Mouse (Mus musculus) MEL (cell line): ENCODE data around the gene Snx3. TPM values are rescaled to one million over a fixed set of nuclear protein-coding genes. Genes with fewer than 3 reads are reported as not detected.

Experiments used
- DNase-seq: peaks from one replicate; pipeline ENCODE4 v3.0.0; 2011; ENCODE audit warnings: low read depth, low spot score
- H3K27ac ChIP-seq: 2 replicates; pipeline ENCODE4 v1.5.1; 2012; ENCODE audit warnings: low read depth, mild to moderate bottlenecking, control low read depth, low read length, moderate library complexity; ENCODE audit not compliant: control insufficient read depth
- H3K27me3 ChIP-seq, 2 experiments: fragments of 150-350 bp in 1 of 2; sonication (generic) in 1 of 2; 2 replicates each; pipeline ENCODE4 v1.6.1; 2012; ENCODE audit warnings: low read length in 2 of 2, mild to moderate bottlenecking in 2 of 2, improper control_type of control experiment in 1 of 2, moderate library complexity in 1 of 2; ENCODE audit not compliant: insufficient read depth in 2 of 2, control insufficient read depth in 1 of 2
- H3K36me3 ChIP-seq, 2 experiments: 2 replicates each; pipeline ENCODE4 v1.6.1; 2012 to 2014; ENCODE audit warnings: low read length in 2 of 2, improper control_type of control experiment in 1 of 2, inconsistent platforms in 1 of 2, mild to moderate bottlenecking in 1 of 2; ENCODE audit not compliant: insufficient read depth in 2 of 2, control insufficient read depth in 1 of 2
- H3K4me1 ChIP-seq, 2 experiments: fragments of 150-350 bp in 1 of 2; sonication (generic) in 1 of 2; 2 replicates each; pipeline ENCODE4 v1.6.1; 2012; ENCODE audit warnings: low read length in 2 of 2, improper control_type of control experiment in 1 of 2, mild to moderate bottlenecking in 1 of 2; ENCODE audit not compliant: insufficient read depth in 2 of 2, control insufficient read depth in 1 of 2
- H3K4me3 ChIP-seq, 2 experiments: fragments of 150-350 bp in 1 of 2; sonication (generic) in 1 of 2; 2 replicates each; pipeline ENCODE4 v1.5.1; 2012; ENCODE audit warnings: low read depth in 2 of 2, low read length in 2 of 2, mild to moderate bottlenecking in 2 of 2, moderate library complexity in 2 of 2, control low read depth in 1 of 2, improper control_type of control experiment in 1 of 2; ENCODE audit not compliant: control insufficient read depth in 1 of 2, insufficient read depth in 1 of 2
- H3K79me2 ChIP-seq: 2 replicates; pipeline ENCODE4 v1.6.1; 2012; ENCODE audit warnings: mild to moderate bottlenecking, low read length, moderate library complexity; ENCODE audit not compliant: control insufficient read depth, poor library complexity, insufficient read depth
- H3K9ac ChIP-seq: 2 replicates; pipeline ENCODE4 v1.6.1; 2012; ENCODE audit warnings: low read depth, mild to moderate bottlenecking, control low read depth, low read length, moderate library complexity; ENCODE audit not compliant: control insufficient read depth, poor library complexity, severe bottlenecking
- H3K9me3 ChIP-seq: fragments of 150-350 bp; sonication (generic); replicated peaks from 2 replicates; pipeline ENCODE4 v1.6.1; 2012; ENCODE audit warnings: mild to moderate bottlenecking, low read length, improper control_type of control experiment, moderate library complexity; ENCODE audit not compliant: insufficient read depth
- CHD2 ChIP-seq: IDR thresholded peaks from 2 replicates; pipeline ENCODE4 v1.6.1; 2011; ENCODE audit warnings: low read length, improper control_type of control experiment
- HCFC1 ChIP-seq: IDR thresholded peaks from 2 replicates; pipeline ENCODE4 v1.6.1; 2012; ENCODE audit warnings: low read depth, mild to moderate bottlenecking, inconsistent platforms, low read length, improper control_type of control experiment, moderate library complexity
- NRF1 ChIP-seq: IDR thresholded peaks from 2 replicates; pipeline ENCODE4 v1.6.1; 2014; ENCODE audit warnings: low read depth, mild to moderate bottlenecking, inconsistent platforms, low read length, improper control_type of control experiment, moderate library complexity; ENCODE audit not compliant: poor library complexity, insufficient read depth, severe bottlenecking
- POLR2A ChIP-seq, 2 experiments: IDR thresholded peaks; 2 replicates each; pipeline ENCODE4 v1.6.1; 2011 to 2012; ENCODE audit warnings: low read length in 2 of 2, mild to moderate bottlenecking in 2 of 2, control low read depth in 1 of 2, improper control_type of control experiment in 1 of 2, low read depth in 1 of 2, moderate library complexity in 1 of 2; ENCODE audit not compliant: control insufficient read depth in 1 of 2, insufficient read depth in 1 of 2, poor library complexity in 1 of 2
- POLR2AphosphoS5 ChIP-seq: IDR thresholded peaks from 2 replicates; pipeline ENCODE4 v1.6.1; 2012; ENCODE audit warnings: low read depth, borderline replicate concordance, mild to moderate bottlenecking, inconsistent platforms, low read length, moderate library complexity, mixed read lengths
- RCOR1 ChIP-seq: IDR thresholded peaks from 2 replicates; pipeline ENCODE4 v1.6.1; 2012; ENCODE audit warnings: low read depth, mild to moderate bottlenecking, inconsistent platforms, low read length, improper control_type of control experiment
- TAL1 ChIP-seq: IDR thresholded peaks from 2 replicates; pipeline ENCODE4 v1.6.1; 2012; ENCODE audit warnings: mild to moderate bottlenecking, inconsistent platforms, low read length, moderate library complexity, mixed read lengths
- TBP ChIP-seq: IDR thresholded peaks from 2 replicates; pipeline ENCODE4 v1.8.0; 2011; ENCODE audit warnings: low read depth, low read length, improper control_type of control experiment
- UBTF ChIP-seq: IDR thresholded peaks from 2 replicates; pipeline ENCODE4 v1.6.1; 2012; ENCODE audit warnings: low read depth, mild to moderate bottlenecking, inconsistent platforms, low read length, improper control_type of control experiment, moderate library complexity, borderline replicate concordance; ENCODE audit not compliant: insufficient read depth
- USF2 ChIP-seq, 2 experiments: IDR thresholded peaks; 2 replicates each; pipeline ENCODE4 v1.6.1; 2011 to 2012; ENCODE audit warnings: improper control_type of control experiment in 2 of 2, low read length in 2 of 2, borderline replicate concordance in 1 of 2, inconsistent platforms in 1 of 2, low read depth in 1 of 2, mild to moderate bottlenecking in 1 of 2; ENCODE audit not compliant: insufficient read depth in 1 of 2
- ZC3H11A ChIP-seq: IDR thresholded peaks from 2 replicates; pipeline ENCODE4 v1.6.1; 2012; ENCODE audit warnings: low read depth, mild to moderate bottlenecking, inconsistent platforms, low read length, improper control_type of control experiment
- ZKSCAN1 ChIP-seq: IDR thresholded peaks from 2 replicates; pipeline ENCODE4 v1.6.1; 2012; ENCODE audit warnings: low read depth, mild to moderate bottlenecking, inconsistent platforms, low read length, improper control_type of control experiment, moderate library complexity
- ZMIZ1 ChIP-seq: IDR thresholded peaks from 2 replicates; pipeline ENCODE4 v1.6.1; 2012; ENCODE audit warnings: low read depth, mild to moderate bottlenecking, inconsistent platforms, low read length, improper control_type of control experiment, moderate library complexity
- polyA plus RNA-seq, 2 experiments: library from polyadenylated mRNA; stranded (reverse) in 1 of 2; unstranded in 1 of 2; fragments of >175 nt in 1 of 2; fragments of >200 nt in 1 of 2; gene quantifications; 2 replicates each; pipeline versions ENCODE4 v1.2.1 to v1.2.4; 2012; ENCODE audit warnings: low replicate concordance in 2 of 2, low read depth in 1 of 2; ENCODE audit not compliant: insufficient read length in 2 of 2, insufficient read depth in 1 of 2, missing spikeins in 1 of 2
- total RNA-seq: library from RNA; depleted of rRNA; stranded (reverse); fragments of 300-350 nt; gene quantifications from 2 replicates; pipeline ENCODE4 v1.2.3, GENCODE M21; 2012

The Snx3 gene
- total and polyA plus RNA-seq, 3 experiments = 107 to 320 TPM; not detected in 1

GRCm38 (mm10) chr10:42579475-42580130, 77.8 kb downstream of the Snx3 start:
- no peaks in the 10 kb centered on the region for H3K36me3 ChIP-seq

GRCm38 (mm10) chr10:42580131-42580950, 78.5 kb downstream of the Snx3 start:
- Histone ChIP-seq H3K79me2 (no peaks in the 10 kb centered on the region), H3K9me3 (no peaks in the 10 kb centered on the region), H3K9ac (no peak overlapping the region), H3K4me1 (no peaks in the 10 kb centered on the region), H3K36me3 (no peaks in the 10 kb centered on the region), H3K27me3 (no peaks in the 10 kb centered on the region; a peak in 1 of 4 replicates), H3K4me3 (no peak overlapping the region), H3K27ac (no peak overlapping the region)
- TF ChIP-seq TBP (no peak), CHD2 (no peak), ZC3H11A (no peak), POLR2AphosphoS5 (no peak), USF2 (IDR thresholded peaks at IDR 0.05; ENCODE audit: borderline replicate concordance in 1 of 2, insufficient read depth in 1 of 2, low read depth in 1 of 2, low read length in 2 of 2) (no peak), TAL1 (no peak), HCFC1 (no peak), UBTF (no peak)
- no peak for DNase-seq

More at GRCm38 (mm10) chr10:42579475-42580130, 77.8 kb downstream of the Snx3 start:
- no peak overlapping the region for H3K27ac ChIP-seq
- H3K9me3 ChIP-seq = no peaks in the 10 kb centered on the region
- DNase-seq = no peak
- H3K79me2 ChIP-seq = no peaks in the 10 kb centered on the region
- H3K4me3 ChIP-seq = no peak overlapping the region
- H3K4me1 ChIP-seq = no peaks in the 10 kb centered on the region
- H3K9ac ChIP-seq = no peak overlapping the region
- no peak for TF ChIP-seq ZKSCAN1
- no peak for TF ChIP-seq POLR2A (IDR thresholded peaks at IDR 0.05; ENCODE audit: control insufficient read depth in 1 of 2, insufficient read depth in 1 of 2, low read depth in 1 of 2, low read length in 2 of 2, poor library complexity in 1 of 2)
- no peak for TF ChIP-seq USF2 (IDR thresholded peaks at IDR 0.05; ENCODE audit: borderline replicate concordance in 1 of 2, insufficient read depth in 1 of 2, low read depth in 1 of 2, low read length in 2 of 2)
- TF ChIP-seq RCOR1 = no peak
- no peak for TF ChIP-seq NRF1
- no peak for TF ChIP-seq ZMIZ1
- H3K27me3 ChIP-seq = no peaks in the 10 kb centered on the region; a peak in 1 of 4 replicates
